ENCODE assay signal across 15 mouse cellular contexts in the genomic region with DNA sequence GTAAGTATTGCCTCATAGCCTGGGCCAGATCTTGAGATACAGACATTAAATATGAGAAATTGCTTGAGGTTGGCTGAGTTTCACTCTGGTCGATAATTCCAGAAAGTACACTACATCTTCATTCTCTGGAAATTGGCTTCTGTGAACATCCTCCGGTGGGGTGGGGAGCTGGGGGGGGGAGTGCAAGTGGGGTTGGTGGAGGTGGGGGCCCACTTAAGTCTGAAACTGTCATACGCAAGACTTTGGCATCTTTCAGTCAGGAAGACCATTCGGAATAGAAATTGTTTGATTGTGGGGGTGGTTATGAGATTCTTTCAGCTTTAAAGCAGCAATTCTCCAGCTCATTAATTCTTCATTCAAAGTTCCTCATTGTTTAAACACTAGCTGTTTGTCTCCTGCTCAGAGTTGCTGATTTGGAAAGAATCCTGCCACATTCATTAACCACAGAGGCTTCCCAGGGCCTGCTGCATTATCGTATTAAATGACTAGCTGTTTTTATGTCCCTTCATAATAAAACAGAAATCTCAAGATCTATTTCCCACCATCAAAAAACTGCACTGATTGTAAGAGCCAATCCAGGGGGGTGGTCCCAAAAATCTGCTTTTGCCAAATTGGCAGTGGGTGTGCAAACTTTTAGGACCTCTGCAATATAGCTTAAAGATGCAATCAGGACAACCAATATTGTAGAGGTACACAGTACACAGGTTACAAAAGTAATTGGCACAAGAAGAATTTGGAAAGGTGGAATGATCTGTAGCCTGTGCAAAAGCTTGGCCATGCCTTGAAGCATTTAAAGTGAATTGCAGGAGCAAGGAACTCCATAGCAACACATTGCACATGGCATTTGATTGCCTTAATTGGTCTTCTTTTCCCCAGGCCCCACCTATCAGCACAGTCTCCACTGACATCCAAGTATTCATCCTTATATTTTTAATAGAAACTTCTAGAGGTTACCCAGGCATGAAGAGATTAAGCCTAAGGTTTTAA.
DNase-seq lines count a peak whose midpoint lies in the region; ATAC-seq and TF ChIP-seq lines count a peak whose summit lies in the region.
"Had no signal": no experiment of that assay in that cellular context is flagged by ENCODE, and none has a peak within 500 bp of the region (broad histone marks: within the 10 kb centered on the region; RNA-seq: fewer than 3 reads in every experiment).

No protein-coding gene starts in this region.

- no peak overlapping the region for H3K9ac ChIP-seq in forebrain, embryonic 12.5 days
- no peak overlapping the region for H3K9ac ChIP-seq in hindbrain, postnatal 0 days (replicated peaks; ENCODE audit: low read length)
- no peak overlapping the region for H3K9ac ChIP-seq in heart, adult 2 months (ENCODE audit: low read depth, low read length)
- H3K9ac ChIP-seq: liver, embryonic 14.5 days had no signal

- no peak overlapping the region for H3K4me3 ChIP-seq in layer of hippocampus, adult 2 months
- H3K4me3 ChIP-seq in forebrain, embryonic 12.5 days (replicated peaks) = no peak overlapping the region
- no peak overlapping the region for H3K4me3 ChIP-seq in hindbrain, postnatal 0 days (ENCODE audit: low read length)
- H3K4me3 ChIP-seq in heart, adult 2 months = no peak overlapping the region
- H3K4me3 ChIP-seq: heart, embryonic 10.5 days had no signal

- TF ChIP-seq POLR2A in heart, adult 2 months (IDR thresholded peaks at IDR 0.05; ENCODE audit: insufficient read depth, low read depth, low read length) = no peak

- intact Hi-C loops in heart, adult 2 months (cut with DNase I) = no loop called here

- no peak overlapping the region; the same call in 1 of the 2 replicates for H3K27ac ChIP-seq in layer of hippocampus, adult 2 months
- peak overlapping the region; percentile 53; the same call in 1 of the 2 replicates for H3K27ac ChIP-seq in forebrain, embryonic 12.5 days
- H3K27ac ChIP-seq in hindbrain, postnatal 0 days = peak overlapping the region; percentile 11; the same call in 1 of the 2 replicates
- H3K27ac ChIP-seq in heart, adult 2 months = no peak overlapping the region
- H3K27ac ChIP-seq: heart, embryonic 10.5 days; liver, embryonic 14.5 days had no signal

- H3K79me2 ChIP-seq in heart, adult 2 months (replicated peaks; ENCODE audit: control insufficient read depth, insufficient read depth, low read length) = no peaks in the 10 kb centered on the region

- H3K4me1 ChIP-seq in forebrain, embryonic 12.5 days = peaks cover 12% of the 10 kb centered on the region; the same call in 1 of the 2 replicates
- no peaks in the 10 kb centered on the region for H3K4me1 ChIP-seq in hindbrain, postnatal 0 days (ENCODE audit: insufficient read depth, low read length)
- no peaks in the 10 kb centered on the region for H3K4me1 ChIP-seq in heart, adult 2 months (ENCODE audit: control insufficient read depth, insufficient read depth, low read length)
- H3K4me1 ChIP-seq: heart, embryonic 10.5 days had no signal

- peak; percentile 14 for DNase-seq in embryo, embryonic 10 days (ENCODE audit: low spot score)
- no peak for DNase-seq in embryo, embryonic 9.5 days (ENCODE audit: extremely low spot score)
- peak; percentile 4 to 12 for DNase-seq in layer of hippocampus, adult 8-10 months (ENCODE audit: low spot score in 2 of 2)
- no peak for DNase-seq in layer of hippocampus, adult 2 months (ENCODE audit: low spot score in 2 of 2)
- DNase-seq in hindbrain, postnatal 0 days (ENCODE audit: low spot score) = peak; percentile 49
- DNase-seq in adrenal gland, postnatal 14 days = no peak
- no peak for DNase-seq in heart, adult 2 months
- DNase-seq: adrenal gland, adult 8-10 months; cerebellum, postnatal 36 days; lung, postnatal 4 days; right cerebral cortex, postnatal 14 days; thymus, adult 2 months had no signal

- H3K36me3 ChIP-seq in forebrain, embryonic 12.5 days (replicated peaks) = no peaks in the 10 kb centered on the region
- no peaks in the 10 kb centered on the region for H3K36me3 ChIP-seq in hindbrain, postnatal 0 days (ENCODE audit: insufficient read depth, low read length)
- no peaks in the 10 kb centered on the region for H3K36me3 ChIP-seq in heart, adult 2 months (ENCODE audit: control insufficient read depth, insufficient read depth, low read length)
- H3K36me3 ChIP-seq: heart, embryonic 10.5 days had no signal

- no peaks in the 10 kb centered on the region for H3K9me3 ChIP-seq in forebrain, embryonic 12.5 days
- no peaks in the 10 kb centered on the region for H3K9me3 ChIP-seq in hindbrain, postnatal 0 days (ENCODE audit: low read length)
- H3K9me3 ChIP-seq: heart, embryonic 10.5 days had no signal

- H3K4me2 ChIP-seq in forebrain, embryonic 12.5 days = no peak overlapping the region
- no peak overlapping the region for H3K4me2 ChIP-seq in hindbrain, postnatal 0 days (ENCODE audit: low read depth, low read length)

- H3K27me3 ChIP-seq in forebrain, embryonic 12.5 days = no peaks in the 10 kb centered on the region
- no peaks in the 10 kb centered on the region for H3K27me3 ChIP-seq in hindbrain, postnatal 0 days (ENCODE audit: insufficient read depth, low read length)
- no peaks in the 10 kb centered on the region for H3K27me3 ChIP-seq in heart, adult 2 months (ENCODE audit: control insufficient read depth, insufficient read depth, low read length)

- TF ChIP-seq EP300 in heart, adult 2 months (IDR thresholded peaks at IDR 0.05; ENCODE audit: insufficient read depth, low read depth, low read length) = no peak

- 18% methylated on average over 5 of the region's 5 CpGs for WGBS in forebrain, embryonic 12.5 days
- 28% methylated on average over 5 of the region's 5 CpGs for WGBS in hindbrain, postnatal 0 days
- 81% methylated on average over 5 of the region's 5 CpGs for WGBS in heart, adult 2 months

- peak; percentile 89 for ATAC-seq in forebrain, embryonic 12.5 days (ENCODE audit: low FRiP score)
- ATAC-seq in hindbrain, postnatal 0 days = peak; percentile 82

- no peak for TF ChIP-seq CTCF in layer of hippocampus, adult 2 months (conservative IDR thresholded peaks at IDR 0.05)
- no peak for TF ChIP-seq CTCF in hindbrain, postnatal 0 days (IDR thresholded peaks at IDR 0.05; ENCODE audit: low read depth)
- TF ChIP-seq CTCF in heart, adult 2 months (IDR thresholded peaks at IDR 0.05) = no peak

Comparison
In these comparisons a context has a peak if more than half of its experiments do, and no peak if none do; other contexts are left out.
1. DNase-seq: peak in embryo, embryonic 10 days (single experiment), layer of hippocampus, adult 8-10 months (2 of 2) and hindbrain, postnatal 0 days (single experiment); none in embryo, embryonic 9.5 days (single experiment), layer of hippocampus, adult 2 months (0 of 2), adrenal gland, postnatal 14 days (single experiment) and heart, adult 2 months (0 of 2).
2. H3K27ac ChIP-seq: peak in forebrain, embryonic 12.5 days (single experiment) and hindbrain, postnatal 0 days (single experiment); none in layer of hippocampus, adult 2 months (single experiment) and heart, adult 2 months (single experiment).